ENCODE assay signal across 10 mouse cellular contexts in the genomic region with DNA sequence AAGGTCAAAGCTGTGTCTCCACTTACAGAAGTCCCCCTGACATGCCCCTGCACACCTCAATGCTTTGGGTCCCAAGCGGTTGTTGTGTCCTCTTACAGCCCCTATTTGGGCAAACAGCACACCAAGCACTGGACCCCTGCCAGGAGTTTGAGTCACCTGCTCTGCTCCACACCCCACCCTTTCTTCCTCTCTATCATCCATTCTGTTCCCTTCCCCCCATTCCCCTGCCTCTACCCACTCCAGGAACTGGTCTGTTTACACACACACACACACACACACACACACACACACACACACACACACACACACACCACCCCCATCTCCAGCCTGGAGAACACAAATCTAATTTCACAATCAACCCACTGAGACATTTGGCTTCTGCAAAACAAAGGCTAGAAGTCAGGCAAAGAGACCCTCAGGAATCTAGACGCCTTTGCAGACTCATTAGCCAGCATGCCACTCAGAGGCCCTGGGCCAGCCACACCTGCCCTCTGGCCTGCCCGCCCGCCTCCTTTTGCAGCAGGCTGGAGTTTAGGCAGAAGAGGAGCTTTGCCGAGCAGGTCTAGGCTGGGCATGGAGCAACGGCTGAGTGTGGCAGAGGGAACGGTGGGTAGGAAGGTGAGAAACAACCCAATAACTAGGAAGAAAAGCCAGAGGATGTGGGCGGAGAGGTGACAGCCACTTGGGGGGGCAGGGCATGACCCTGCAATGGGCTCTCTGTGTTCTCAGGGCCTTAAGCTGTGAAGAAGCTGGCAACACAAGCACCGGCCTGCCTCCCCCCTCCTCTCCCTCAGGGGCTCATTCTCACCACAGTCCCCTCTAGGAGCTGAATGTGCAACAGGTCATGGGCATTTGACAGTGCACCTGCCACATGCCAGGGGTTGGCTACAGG. TPM values are rescaled to one million over a fixed set of nuclear protein-coding genes. Genes with fewer than 3 reads are reported as not detected.
DNase-seq lines count a peak whose midpoint lies in the region; ATAC-seq and TF ChIP-seq lines count a peak whose summit lies in the region.
"Had no signal": no experiment of that assay in that cellular context is flagged by ENCODE, and none has a peak within 500 bp of the region (broad histone marks: within the 10 kb centered on the region; RNA-seq: fewer than 3 reads in every experiment).

No protein-coding gene starts in this region.

- no peak overlapping the region for H3K4me3 ChIP-seq in left cerebral cortex, adult 2 months
- no peak overlapping the region for H3K4me3 ChIP-seq in embryonic facial prominence, embryonic 14.5 days (ENCODE audit: low read depth, low read length)
- H3K4me3 ChIP-seq in neural tube, embryonic 13.5 days, result no peak overlapping the region
- H3K4me3 ChIP-seq: limb, embryonic 15.5 days had no signal

- H3K4me1 ChIP-seq in embryonic facial prominence, embryonic 14.5 days (ENCODE audit: control insufficient read depth, insufficient read depth, low read length), result no peaks in the 10 kb centered on the region
- H3K4me1 ChIP-seq in neural tube, embryonic 13.5 days (replicated peaks), result peaks cover 35% of the 10 kb centered on the region

- intact Hi-C loops in left cerebral cortex, adult 2 months (cut with DNase I), result no loop called here
- intact Hi-C loops in left cerebral cortex, postnatal 4 days (cut with DNase I), result loop anchor here (5.0 kb wide), 1 partner anchor 165 kb away; no protein-coding TSS in a partner anchor

- ATAC-seq in embryonic facial prominence, embryonic 14.5 days (ENCODE audit: low read depth), result no peak
- no peak for ATAC-seq in neural tube, embryonic 13.5 days (ENCODE audit: low read depth)

- peaks cover 12% of the 10 kb centered on the region for H3K9me3 ChIP-seq in embryonic facial prominence, embryonic 14.5 days (ENCODE audit: control insufficient read depth, low read length)
- H3K9me3 ChIP-seq in neural tube, embryonic 13.5 days, result peaks cover 6% of the 10 kb centered on the region

- DNase-seq in adrenal gland, postnatal 10 days, result peak; percentile 55
- DNase-seq in adrenal gland, postnatal 4 days (ENCODE audit: low spot score in 2 of 2), result no peak
- no peak for DNase-seq in left cerebral cortex, adult 2 months (ENCODE audit: extremely low spot score in 1 of 2, low spot score in 2 of 2)
- no peak for DNase-seq in left cerebral cortex, postnatal 4 days
- peak; percentile 43 for DNase-seq in embryonic facial prominence, embryonic 14.5 days (ENCODE audit: low spot score)
- DNase-seq in kidney, adult 8-10 months, result no peak
- no peak for DNase-seq in spleen, postnatal 4 days (ENCODE audit: low spot score in 2 of 2)
- DNase-seq: gastrocnemius, postnatal 25 days had no signal

- H3K36me3 ChIP-seq in embryonic facial prominence, embryonic 14.5 days (ENCODE audit: control insufficient read depth, insufficient read depth, low read length), result peaks cover 72% of the 10 kb centered on the region
- peaks cover 77% of the 10 kb centered on the region for H3K36me3 ChIP-seq in neural tube, embryonic 13.5 days

- H3K27me3 ChIP-seq in embryonic facial prominence, embryonic 14.5 days (replicated peaks; ENCODE audit: control insufficient read depth, insufficient read depth, low read length), result no peaks in the 10 kb centered on the region
- H3K27me3 ChIP-seq in neural tube, embryonic 13.5 days, result no peaks in the 10 kb centered on the region
- H3K27me3 ChIP-seq: limb, embryonic 15.5 days had no signal

- no peak overlapping the region for H3K4me2 ChIP-seq in embryonic facial prominence, embryonic 14.5 days (ENCODE audit: low read depth, low read length)
- H3K4me2 ChIP-seq in neural tube, embryonic 13.5 days, result no peak overlapping the region
- H3K4me2 ChIP-seq: limb, embryonic 15.5 days had no signal

- peak overlapping the region; percentile 26; the same call in 1 of the 2 replicates for H3K27ac ChIP-seq in left cerebral cortex, adult 2 months
- no peak overlapping the region for H3K27ac ChIP-seq in embryonic facial prominence, embryonic 14.5 days (replicated peaks; ENCODE audit: low read depth, low read length)
- no peak overlapping the region for H3K27ac ChIP-seq in neural tube, embryonic 13.5 days (replicated peaks)
- H3K27ac ChIP-seq: limb, embryonic 15.5 days had no signal

- 59% methylated on average over 9 of the region's 9 CpGs for WGBS in embryonic facial prominence, embryonic 14.5 days
- 63% methylated on average over 9 of the region's 9 CpGs for WGBS in neural tube, embryonic 13.5 days

- H3K9ac ChIP-seq in embryonic facial prominence, embryonic 14.5 days (ENCODE audit: low read depth, low read length), result no peak overlapping the region
- H3K9ac ChIP-seq in neural tube, embryonic 13.5 days, result peak overlapping the region; percentile 38; the same call in 1 of the 2 replicates
- H3K9ac ChIP-seq: limb, embryonic 15.5 days had no signal

- no peak for TF ChIP-seq CTCF in left cerebral cortex, adult 2 months (IDR thresholded peaks at IDR 0.05)

RNA-seq across cellular contexts. Expression of gene Selenon, which starts 4.9 kb away (rescaled TPM):
- 10 to 100 TPM; 30.8 to 32.9 TPM for total RNA-seq in adrenal gland, postnatal 10 days (2021)
- total RNA-seq in adrenal gland, postnatal 4 days (2021), result 10 to 100 TPM; 49.4 to 52.7 TPM
- 10 to 100 TPM; 22.2 to 23.2 TPM for total RNA-seq in left cerebral cortex, adult 2 months (2021)
- total RNA-seq in left cerebral cortex, postnatal 4 days (2021), result 10 to 100 TPM; 30.2 to 30.4 TPM
- polyA plus RNA-seq in embryonic facial prominence, embryonic 14.5 days (2014; fragmentation: Nextera tagmentation; extraction: Ambion mirVana), result 22.8 and 24.7 TPM in 2 replicates
- polyA plus RNA-seq in neural tube, embryonic 13.5 days (2015; fragmentation: Nextera tagmentation; extraction: Ambion mirVana), result 11.3 and 17.1 TPM in 2 replicates

RNA-seq across cellular contexts. Expression of gene Mtfr1l, which starts 11.9 kb away (rescaled TPM):
- total RNA-seq in adrenal gland, postnatal 10 days (2021), result 100 to 1,000 TPM in 1 of 2 experiments, 10 to 100 TPM in 1; 99.7 to 124 TPM
- 100 to 1,000 TPM; 123 to 134 TPM for total RNA-seq in adrenal gland, postnatal 4 days (2021)
- 10 to 100 TPM; 60.6 to 66.1 TPM for total RNA-seq in left cerebral cortex, adult 2 months (2021)
- 100 to 1,000 TPM in 1 of 2 experiments, 10 to 100 TPM in 1; 99.4 to 102 TPM for total RNA-seq in left cerebral cortex, postnatal 4 days (2021)
- 126 and 137 TPM in 2 replicates for polyA plus RNA-seq in embryonic facial prominence, embryonic 14.5 days (2014; fragmentation: Nextera tagmentation; extraction: Ambion mirVana)
- 165 and 172 TPM in 2 replicates for polyA plus RNA-seq in neural tube, embryonic 13.5 days (2015; fragmentation: Nextera tagmentation; extraction: Ambion mirVana)

RNA-seq across cellular contexts. Expression of gene Aunip, which starts 36.3 kb away (rescaled TPM):
- total RNA-seq in adrenal gland, postnatal 10 days (2021), result 1 to 10 TPM; 2.4 to 3.1 TPM
- 1 to 10 TPM; 4.7 to 5.4 TPM for total RNA-seq in adrenal gland, postnatal 4 days (2021)
- under 1 TPM; 0.54 to 0.63 TPM for total RNA-seq in left cerebral cortex, adult 2 months (2021)
- 1 to 10 TPM; 1.4 to 1.8 TPM for total RNA-seq in left cerebral cortex, postnatal 4 days (2021)
- 3.9 and 4.4 TPM in 2 replicates for polyA plus RNA-seq in embryonic facial prominence, embryonic 14.5 days (2014; fragmentation: Nextera tagmentation; extraction: Ambion mirVana)
- 2.3 TPM in 2 replicates for polyA plus RNA-seq in neural tube, embryonic 13.5 days (2015; fragmentation: Nextera tagmentation; extraction: Ambion mirVana)
- total RNA-seq: gastrocnemius, postnatal 25 days had no signal

RNA-seq across cellular contexts. Expression of gene Paqr7, which starts 50.6 kb away (rescaled TPM):
- 10 to 100 TPM; 23.5 to 28.6 TPM for total RNA-seq in adrenal gland, postnatal 10 days (2021)
- total RNA-seq in adrenal gland, postnatal 4 days (2021), result 10 to 100 TPM; 36.8 to 40.5 TPM
- 10 to 100 TPM; 69.3 to 77.9 TPM for total RNA-seq in left cerebral cortex, adult 2 months (2021)
- total RNA-seq in left cerebral cortex, postnatal 4 days (2021), result 10 to 100 TPM; 30.7 to 31.7 TPM
- polyA plus RNA-seq in embryonic facial prominence, embryonic 14.5 days (2014; fragmentation: Nextera tagmentation; extraction: Ambion mirVana), result 2.0 and 2.3 TPM in 2 replicates
- polyA plus RNA-seq in neural tube, embryonic 13.5 days (2015; fragmentation: Nextera tagmentation; extraction: Ambion mirVana), result 19.5 and 23.3 TPM in 2 replicates

Comparison
In these comparisons a context has a peak if more than half of its experiments do, and no peak if none do; other contexts are left out.
1. DNase-seq: peak in adrenal gland, postnatal 10 days (single experiment) and embryonic facial prominence, embryonic 14.5 days (single experiment); none in adrenal gland, postnatal 4 days (0 of 2), left cerebral cortex, adult 2 months (0 of 2), left cerebral cortex, postnatal 4 days (single experiment), kidney, adult 8-10 months (0 of 2) and spleen, postnatal 4 days (0 of 2).